Mouse (Mus musculus): Measurements from ENCODE around the gene Stox2.

DNA sequence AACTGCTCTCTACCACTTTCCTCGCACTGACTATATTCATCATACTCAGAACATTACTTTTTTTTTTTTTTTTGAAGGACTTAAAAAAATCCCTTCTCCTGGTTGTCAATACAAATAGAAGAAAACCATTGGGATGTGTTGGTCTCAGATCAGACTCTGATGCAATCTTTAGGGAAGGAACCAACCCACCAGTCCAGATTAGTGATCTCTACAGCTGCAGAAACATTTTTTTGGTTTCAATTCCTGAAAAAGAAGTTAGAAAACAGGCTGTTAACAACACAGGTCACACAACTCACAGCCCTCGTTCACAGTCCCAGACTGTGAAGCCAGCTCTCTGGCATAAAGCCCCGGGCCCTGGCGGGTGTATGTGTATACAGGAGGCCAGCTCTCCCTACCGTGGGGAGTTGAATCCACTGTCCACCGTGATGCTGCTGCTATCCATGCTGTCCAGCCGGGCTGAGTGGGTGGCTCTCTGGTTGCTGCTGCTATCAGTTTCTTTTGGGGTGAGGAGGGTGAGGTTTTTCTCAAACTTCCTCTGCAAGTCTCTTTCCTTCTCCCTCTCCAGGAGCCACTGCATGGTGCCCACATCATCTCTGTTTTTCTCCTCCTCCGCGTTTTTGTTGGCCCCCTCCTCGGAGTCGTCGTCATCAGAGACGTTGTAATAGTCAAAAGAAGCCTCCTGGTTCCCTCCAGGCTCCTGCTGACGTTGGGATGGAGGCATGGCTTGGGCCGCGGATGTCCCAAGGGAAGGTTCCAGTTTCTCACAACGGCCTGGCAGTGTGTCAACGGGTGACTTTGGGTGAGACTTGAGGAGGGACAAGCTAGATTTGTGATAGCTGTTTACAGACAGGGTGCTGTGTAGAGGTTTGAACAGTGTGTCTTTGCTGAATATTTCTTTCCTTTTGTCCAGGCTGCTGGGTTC is 254.5 kb downstream of the Stox2 start:
- TF ChIP-seq CTCF (IDR thresholded peaks at IDR 0.05; ENCODE audit: low read depth) (no peak), EP300 (IDR thresholded peaks at IDR 0.05; ENCODE audit: low read depth) (no peak)
